Mouse (Mus musculus) frontal cortex, postnatal 36 days (tissue): ENCODE measurements around the gene Kif16b.

Experiments used
- DNase-seq, 2 experiments: peaks; one replicate each; pipeline ENCODE4 v3.0.0; 2022; ENCODE audit warnings: low spot score in 2 of 2

The Kif16b gene

GRCm38 (mm10) chr2:142874562-142874961, 26.8 kb downstream of the Kif16b start:
- no peak for DNase-seq

GRCm38 (mm10) chr2:142870055-142870454, 31.3 kb downstream of the Kif16b start:
- peak in 1 of 2 experiments; percentile 43 for DNase-seq

GRCm38 (mm10) chr2:142867481-142867880, 33.9 kb downstream of the Kif16b start:
- DNase-seq, result no peak

- DNase-seq, result no peak
Observed at GRCm38 (mm10) chr2:142860994-142861393, 40.3 kb downstream of the Kif16b start.

- peak in 1 of 2 experiments; percentile 82 for DNase-seq
Observed at GRCm38 (mm10) chr2:142859452-142859851, 41.9 kb downstream of the Kif16b start.

- DNase-seq, result no peak
Observed at GRCm38 (mm10) chr2:142838775-142839174, 62.6 kb downstream of the Kif16b start.

- no peak for DNase-seq
Observed at GRCm38 (mm10) chr2:142838118-142838517, 63.2 kb downstream of the Kif16b start.

GRCm38 (mm10) chr2:142834751-142835150, 66.6 kb downstream of the Kif16b start:
- no peak for DNase-seq

GRCm38 (mm10) chr2:142832617-142833422, 68.5 kb downstream of the Kif16b start:
- DNase-seq, result no peak

GRCm38 (mm10) chr2:142813033-142813432, 88.3 kb downstream of the Kif16b start:
- DNase-seq, result peak; percentile 23 to 75

GRCm38 (mm10) chr2:142803760-142804448, 97.4 kb downstream of the Kif16b start:
- DNase-seq, result no peak

GRCm38 (mm10) chr2:142797310-142797709, 104.0 kb downstream of the Kif16b start:
- no peak for DNase-seq

GRCm38 (mm10) chr2:142775358-142775757, 126.0 kb downstream of the Kif16b start:
- DNase-seq, result no peak

- DNase-seq, result no peak
Observed at GRCm38 (mm10) chr2:142774752-142775151, 126.6 kb downstream of the Kif16b start.

GRCm38 (mm10) chr2:142769647-142770121, 131.6 kb downstream of the Kif16b start:
- DNase-seq, result peak; percentile 30 to 54

- DNase-seq, result no peak
Observed at GRCm38 (mm10) chr2:142764276-142764675, 137.1 kb downstream of the Kif16b start.

- DNase-seq, result no peak
Observed at GRCm38 (mm10) chr2:142760843-142761242, 140.5 kb downstream of the Kif16b start.

GRCm38 (mm10) chr2:142759192-142759591, 142.1 kb downstream of the Kif16b start:
- DNase-seq, result no peak

GRCm38 (mm10) chr2:142758091-142758765, 143.1 kb downstream of the Kif16b start:
- no peak for DNase-seq

GRCm38 (mm10) chr2:142739338-142739737, 162.0 kb downstream of the Kif16b start:
- no peak for DNase-seq

GRCm38 (mm10) chr2:142738488-142738887, 162.8 kb downstream of the Kif16b start:
- DNase-seq, result no peak

GRCm38 (mm10) chr2:142735691-142736090, 165.6 kb downstream of the Kif16b start:
- no peak for DNase-seq
